Mouse (Mus musculus) embryonic facial prominence, embryonic 11.5 days (tissue): ENCODE measurements around the gene Specc1. TPM values are rescaled to one million over a fixed set of nuclear protein-coding genes. Genes with fewer than 3 reads are reported as not detected.

Source experiments
- ATAC-seq: fragments of 200-750 bp; cut with Nextera tagmentation; replicated peaks from 2 replicates; pipeline ENCODE4 v1.8.0; 2017; ENCODE audit warnings: low read depth; ENCODE audit not compliant: insufficient number of reproducible peaks, low FRiP score, low TSS enrichment
- DNase-seq: peaks from one replicate; pipeline ENCODE4 v3.0.0-alpha.2; 2015; ENCODE audit warnings: low spot score
- H3K27ac ChIP-seq: fragments of 300-500 bp; sonication (generic); replicated peaks from 2 replicates; pipeline ENCODE4 v1.5.1; 2014; ENCODE audit warnings: mild to moderate bottlenecking, low read depth, low read length, control low read depth
- H3K27me3 ChIP-seq: fragments of 300-500 bp; sonication (generic); 2 replicates; pipeline ENCODE4 v1.6.1; 2014; ENCODE audit warnings: mild to moderate bottlenecking, low read length, moderate library complexity, mixed read lengths; ENCODE audit not compliant: control insufficient read depth, insufficient read depth
- H3K36me3 ChIP-seq: fragments of 300-500 bp; sonication (generic); replicated peaks from 2 replicates; pipeline ENCODE4 v1.6.1; 2014; ENCODE audit warnings: low read depth, mild to moderate bottlenecking, low read length, moderate library complexity, mixed read lengths; ENCODE audit not compliant: control insufficient read depth, insufficient read depth
- H3K4me1 ChIP-seq: fragments of 300-500 bp; sonication (generic); 2 replicates; pipeline ENCODE4 v1.6.1; 2014; ENCODE audit warnings: low read length, mixed read lengths; ENCODE audit not compliant: control insufficient read depth, insufficient read depth
- H3K4me2 ChIP-seq: fragments of 300-500 bp; sonication (generic); 2 replicates; pipeline ENCODE4 v1.6.1; 2014; ENCODE audit warnings: low read depth, mild to moderate bottlenecking, control low read depth, low read length, moderate library complexity
- H3K4me3 ChIP-seq: fragments of 300-500 bp; sonication (generic); 2 replicates; pipeline ENCODE4 v1.5.1; 2014; ENCODE audit warnings: low read depth, low read length, control low read depth
- H3K9ac ChIP-seq: fragments of 300-500 bp; sonication (generic); replicated peaks from 2 replicates; pipeline ENCODE4 v1.6.1; 2014; ENCODE audit warnings: mild to moderate bottlenecking, control low read depth, low read length
- H3K9me3 ChIP-seq: fragments of 300-500 bp; sonication (generic); replicated peaks from 2 replicates; pipeline ENCODE4 v1.6.1; 2016; ENCODE audit warnings: mild to moderate bottlenecking, low read length, inconsistent platforms, mixed read lengths; ENCODE audit not compliant: control insufficient read depth
- WGBS: fragments of 180-500 bp; shearing (Covaris S2); extraction: QIAGEN DNeasy Blood & Tissue Kit; methylation state at CpG from one replicate; pipeline ENCODE4 v1.1.7; 2014; 5-methylcytosine and 5-hydroxymethylcytosine counted together
- polyA plus RNA-seq: library from polyadenylated mRNA; unstranded; fragments of >200 nt; fragmentation: Nextera tagmentation; extraction: Ambion mirVana; gene quantifications from 2 replicates; pipeline ENCODE4 v1.2.1, GENCODE M21; 2014

Gene Specc1
- polyA plus RNA-seq, 1 experiment from 2014 or later, result 17.2 TPM

GRCm38 (mm10) chr11:62240631-62241261, 284.2 kb downstream of the Specc1 start:
- Histone ChIP-seq H3K9ac (no peak overlapping the region), H3K36me3 (no peaks in the 10 kb centered on the region), H3K4me1 (no peaks in the 10 kb centered on the region), H3K27me3 (no peaks in the 10 kb centered on the region), H3K4me2 (no peak overlapping the region), H3K27ac (no peak overlapping the region), H3K9me3 (no peaks in the 10 kb centered on the region), H3K4me3 (no peak overlapping the region)
- WGBS, result 74% methylated on average over 12 of the region's 12 CpGs
- ATAC-seq (no peak), DNase-seq (no peak)

- H3K27ac ChIP-seq, result no peak overlapping the region
- no peaks in the 10 kb centered on the region for H3K4me1 ChIP-seq
- no peaks in the 10 kb centered on the region for H3K36me3 ChIP-seq
- ATAC-seq, result no peak
- H3K27me3 ChIP-seq, result no peaks in the 10 kb centered on the region
- no peak for DNase-seq
- no peak overlapping the region for H3K9ac ChIP-seq
- no peaks in the 10 kb centered on the region for H3K9me3 ChIP-seq
- H3K4me3 ChIP-seq, result no peak overlapping the region
- WGBS, result 90% methylated on average over 8 of the region's 8 CpGs
- no peak overlapping the region for H3K4me2 ChIP-seq
Observed at GRCm38 (mm10) chr11:62243871-62244270, 287.3 kb downstream of the Specc1 start.

GRCm38 (mm10) chr11:62244471-62244870, 287.9 kb downstream of the Specc1 start:
- Histone ChIP-seq H3K4me3 (no peak overlapping the region), H3K9ac (no peak overlapping the region), H3K36me3 (no peaks in the 10 kb centered on the region), H3K4me2 (no peak overlapping the region), H3K27me3 (no peaks in the 10 kb centered on the region), H3K27ac (no peak overlapping the region), H3K9me3 (no peaks in the 10 kb centered on the region), H3K4me1 (0 out of 2 replicates have a peak, but pooled peaks cover 2% of the 10 kb centered on the region)
- 88% methylated on average over 4 of the region's 4 CpGs for WGBS
- DNase-seq (no peak), ATAC-seq (no peak)

- H3K27ac ChIP-seq, result no peak overlapping the region
- 38% methylated on average over 18 of the region's 18 CpGs for WGBS
- H3K4me1 ChIP-seq, result 0 out of 2 replicates have a peak, but pooled peaks cover 3% of the 10 kb centered on the region
- H3K36me3 ChIP-seq, result no peaks in the 10 kb centered on the region
- DNase-seq (peak; percentile 23), ATAC-seq (no peak)
- no peaks in the 10 kb centered on the region for H3K27me3 ChIP-seq
- peak overlapping the region; percentile 56 for H3K4me3 ChIP-seq
- no peaks in the 10 kb centered on the region for H3K9me3 ChIP-seq
- H3K4me2 ChIP-seq, result peak overlapping the region; percentile 99
- peak overlapping the region; percentile 54 for H3K9ac ChIP-seq
Observed at GRCm38 (mm10) chr11:62247759-62248400, 291.3 kb downstream of the Specc1 start.

- DNase-seq, result peak; percentile 94
- Histone ChIP-seq H3K27ac (no peak within 1 kb of the TSS), H3K4me3 (peak within 1 kb of the TSS; percentile 56), H3K9ac (peak within 1 kb of the TSS; percentile 54), H3K27me3 (no peaks in the 10 kb centered on the region), H3K9me3 (no peaks in the 10 kb centered on the region), H3K36me3 (no peaks in the 10 kb centered on the region), H3K4me1 (0 out of 2 replicates have a peak, but pooled peaks cover 3% of the 10 kb centered on the region), H3K4me2 (peak within 1 kb of the TSS; percentile 99)
- peak; percentile 90 for ATAC-seq
- under 1% methylated on average over 61 of the region's 69 CpGs for WGBS
Observed at GRCm38 (mm10) chr11:62248401-62249244, 292.1 kb downstream of the Specc1 start, which contains the start of gene Adora2b. TSS of gene Adora2b (plus strand) at chr11:62248984.

GRCm38 (mm10) chr11:62249266-62250037, 292.9 kb downstream of the Specc1 start:
- H3K4me1 ChIP-seq, result 0 out of 2 replicates have a peak, but pooled peaks cover 3% of the 10 kb centered on the region
- H3K27ac ChIP-seq, result no peak overlapping the region
- ATAC-seq (no peak), DNase-seq (peak; percentile 47)
- no peaks in the 10 kb centered on the region for H3K27me3 ChIP-seq
- no peaks in the 10 kb centered on the region for H3K9me3 ChIP-seq
- peak overlapping the region; percentile 99 for H3K4me2 ChIP-seq
- 3% methylated on average over 35 of the region's 35 CpGs for WGBS
- H3K9ac ChIP-seq, result peak overlapping the region; percentile 54
- peak overlapping the region; percentile 56 for H3K4me3 ChIP-seq
- H3K36me3 ChIP-seq, result no peaks in the 10 kb centered on the region

GRCm38 (mm10) chr11:62251047-62251446, 294.5 kb downstream of the Specc1 start:
- peak overlapping the region; percentile 43; the same call in 1 of the 2 replicates for H3K27ac ChIP-seq
- H3K9ac ChIP-seq, result 0 out of 2 replicates have a peak overlapping the region, but pooled peaks have one; percentile 18
- ATAC-seq (peak; percentile 32; the same call in 1 of the 2 replicates), DNase-seq (peak; percentile 91)
- H3K4me2 ChIP-seq, result peak overlapping the region; percentile 34
- no peaks in the 10 kb centered on the region for H3K9me3 ChIP-seq
- 0 out of 2 replicates have a peak overlapping the region, but pooled peaks have one; percentile 9 for H3K4me3 ChIP-seq
- no peaks in the 10 kb centered on the region for H3K27me3 ChIP-seq
- 0 out of 2 replicates have a peak, but pooled peaks cover 3% of the 10 kb centered on the region for H3K4me1 ChIP-seq
- 27% methylated on average over 11 of the region's 11 CpGs for WGBS
- no peaks in the 10 kb centered on the region for H3K36me3 ChIP-seq
